Mouse (Mus musculus): ENCODE measurements around the gene Adam15. TPM values are rescaled to one million over a fixed set of nuclear protein-coding genes. Genes with fewer than 3 reads are reported as not detected.

Adam15 gene
- polyA plus RNA-seq, 1 experiment from 2014 or later, result 37.0 TPM

DNA sequence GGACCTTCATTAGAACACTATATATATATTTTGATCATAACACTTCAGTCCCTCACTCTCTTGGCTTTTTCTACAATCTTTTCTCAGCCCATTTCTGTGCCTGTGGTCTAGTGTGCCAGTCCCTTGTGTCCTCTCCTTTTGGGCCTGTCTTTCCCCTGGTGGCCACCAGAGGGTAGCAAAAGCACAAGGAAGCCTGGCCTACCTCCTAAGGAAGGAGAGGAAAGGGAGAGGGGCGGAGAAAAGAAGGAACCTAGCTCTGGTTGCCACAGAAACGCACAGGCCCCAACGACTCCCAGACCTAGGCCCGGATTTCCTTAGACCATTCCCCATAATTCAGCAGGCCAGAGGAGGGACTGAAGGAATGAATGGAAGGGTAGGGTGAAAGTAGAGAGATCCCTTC is 33.0 kb downstream of the Adam15 start:
- WGBS, result 2% methylated on average over 4 of the region's 4 CpGs
- Histone ChIP-seq H3K9me3 (no peaks in the 10 kb centered on the region), H3K27me3 (peaks cover 73% of the 10 kb centered on the region), H3K27ac (replicated peaks) (no peak overlapping the region), H3K9ac (replicated peaks) (no peak overlapping the region), H3K4me2 (replicated peaks) (peak overlapping the region; percentile 60), H3K4me3 (no peak overlapping the region), H3K36me3 (no peaks in the 10 kb centered on the region), H3K4me1 (peaks cover 59% of the 10 kb centered on the region)
- 0 out of 2 replicates have a peak, but pooled peaks have one; percentile 21 for ATAC-seq (ENCODE audit: low FRiP score, low read depth)

- Histone ChIP-seq H3K27me3 (peaks cover 67% of the 10 kb centered on the region), H3K36me3 (no peaks in the 10 kb centered on the region), H3K9ac (replicated peaks) (peak overlapping the region; percentile 39; the same call in 1 of the 2 replicates), H3K4me1 (peaks cover 53% of the 10 kb centered on the region), H3K4me2 (replicated peaks) (peak overlapping the region; percentile 60), H3K27ac (replicated peaks) (no peak overlapping the region), H3K9me3 (no peaks in the 10 kb centered on the region), H3K4me3 (peak overlapping the region; percentile 36)
- ATAC-seq (ENCODE audit: low FRiP score, low read depth), result peak; percentile 12; the same call in 1 of the 2 replicates
- 8% methylated on average over 40 of the region's 40 CpGs for WGBS
Observed at GRCm38 (mm10) chr3:89315930-89316831, 33.6 kb downstream of the Adam15 start.

GRCm38 (mm10) chr3:89315195-89315929 is 34.4 kb downstream of the Adam15 start:
- peaks cover 44% of the 10 kb centered on the region for H3K4me1 ChIP-seq
- peak overlapping the region; percentile 36 for H3K4me3 ChIP-seq
- no peaks in the 10 kb centered on the region for H3K36me3 ChIP-seq
- no peak overlapping the region for H3K27ac ChIP-seq (replicated peaks)
- WGBS, result 5% methylated on average over 26 of the region's 26 CpGs
- H3K9ac ChIP-seq (replicated peaks), result peak overlapping the region; percentile 42; the same call in 1 of the 2 replicates
- peak; percentile 34 for ATAC-seq (ENCODE audit: low FRiP score, low read depth)
- peaks cover 58% of the 10 kb centered on the region for H3K27me3 ChIP-seq
- H3K9me3 ChIP-seq, result no peaks in the 10 kb centered on the region
- peak overlapping the region; percentile 60 for H3K4me2 ChIP-seq (replicated peaks)

GRCm38 (mm10) chr3:89314791-89315190 is 35.0 kb downstream of the Adam15 start:
- no peak overlapping the region for H3K4me3 ChIP-seq
- H3K27me3 ChIP-seq, result peaks cover 53% of the 10 kb centered on the region
- 38% methylated on average over 2 of the region's 2 CpGs for WGBS
- peaks cover 39% of the 10 kb centered on the region for H3K4me1 ChIP-seq
- no peak overlapping the region for H3K27ac ChIP-seq (replicated peaks)
- no peak for ATAC-seq (ENCODE audit: low FRiP score, low read depth)
- H3K9ac ChIP-seq (replicated peaks), result no peak overlapping the region
- no peaks in the 10 kb centered on the region for H3K9me3 ChIP-seq
- no peaks in the 10 kb centered on the region for H3K36me3 ChIP-seq
- peak overlapping the region; percentile 60 for H3K4me2 ChIP-seq (replicated peaks)

- 77% methylated on average over 5 of the region's 5 CpGs for WGBS
- ATAC-seq (ENCODE audit: low FRiP score, low read depth), result no peak
- Histone ChIP-seq H3K27me3 (peaks cover 48% of the 10 kb centered on the region), H3K36me3 (no peaks in the 10 kb centered on the region), H3K4me3 (no peak overlapping the region), H3K4me2 (replicated peaks) (no peak overlapping the region), H3K4me1 (peaks cover 35% of the 10 kb centered on the region), H3K27ac (replicated peaks) (no peak overlapping the region), H3K9ac (replicated peaks) (no peak overlapping the region), H3K9me3 (no peaks in the 10 kb centered on the region)
Observed at GRCm38 (mm10) chr3:89314340-89314739, 35.5 kb downstream of the Adam15 start.

GRCm38 (mm10) chr3:89308089-89308488 is 41.7 kb downstream of the Adam15 start:
- Histone ChIP-seq H3K9ac (replicated peaks) (no peak overlapping the region; the same call in 1 of the 2 replicates), H3K27me3 (peaks cover 4% of the 10 kb centered on the region; the same call in 1 of the 2 replicates), H3K4me2 (replicated peaks) (no peak overlapping the region), H3K4me1 (no peaks in the 10 kb centered on the region), H3K4me3 (no peak overlapping the region), H3K27ac (replicated peaks) (no peak overlapping the region), H3K9me3 (no peaks in the 10 kb centered on the region), H3K36me3 (no peaks in the 10 kb centered on the region)
- 3% methylated on average over 9 of the region's 9 CpGs for WGBS
- ATAC-seq (ENCODE audit: low FRiP score, low read depth), result peak; percentile 82; the same call in 1 of the 2 replicates

DNA sequence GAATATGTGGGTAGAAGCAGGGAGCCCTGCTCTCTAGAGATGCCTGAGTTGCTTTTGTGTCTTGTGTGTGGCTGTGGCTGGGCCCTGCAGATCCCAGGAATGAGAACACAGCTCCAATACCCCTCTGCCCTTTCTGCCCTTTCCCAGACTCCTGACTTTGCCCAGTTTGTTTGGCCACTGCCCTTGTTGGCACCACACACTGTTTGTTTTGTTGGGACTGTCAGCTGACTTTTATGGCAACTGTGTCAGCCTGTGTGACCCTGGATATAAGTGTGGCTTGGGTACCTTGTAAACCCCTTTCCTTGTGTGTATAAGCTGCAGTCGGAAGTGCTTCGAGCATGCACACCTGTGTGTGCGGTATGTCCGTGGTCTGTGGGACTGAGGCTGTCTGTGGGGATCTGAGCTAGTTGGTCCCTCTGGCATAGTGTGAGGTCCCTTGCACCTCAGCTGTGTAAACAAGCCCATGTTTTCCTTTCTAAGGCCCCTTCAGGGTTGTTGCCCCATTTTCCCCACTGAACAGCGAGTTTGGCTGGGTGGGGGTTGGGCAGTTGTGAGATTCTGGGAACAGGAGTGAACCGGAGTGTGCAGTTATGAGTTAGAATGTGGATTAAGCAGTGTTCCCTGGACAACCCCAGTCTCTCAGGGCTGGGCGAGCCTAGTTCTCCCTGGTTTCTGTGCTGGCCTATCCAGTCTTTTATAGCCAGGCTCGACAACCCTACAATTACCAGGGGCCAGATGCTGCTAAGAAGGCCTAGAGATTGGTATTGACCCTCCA is 44.1 kb downstream of the Adam15 start:
- Histone ChIP-seq H3K27ac (replicated peaks) (no peak overlapping the region), H3K4me1 (no peaks in the 10 kb centered on the region), H3K27me3 (peaks cover 4% of the 10 kb centered on the region), H3K4me2 (replicated peaks) (no peak overlapping the region), H3K9ac (replicated peaks) (no peak overlapping the region), H3K36me3 (no peaks in the 10 kb centered on the region), H3K9me3 (no peaks in the 10 kb centered on the region), H3K4me3 (no peak overlapping the region)
- 72% methylated on average over 8 of the region's 8 CpGs for WGBS
- ATAC-seq (ENCODE audit: low FRiP score, low read depth), result no peak

DNA sequence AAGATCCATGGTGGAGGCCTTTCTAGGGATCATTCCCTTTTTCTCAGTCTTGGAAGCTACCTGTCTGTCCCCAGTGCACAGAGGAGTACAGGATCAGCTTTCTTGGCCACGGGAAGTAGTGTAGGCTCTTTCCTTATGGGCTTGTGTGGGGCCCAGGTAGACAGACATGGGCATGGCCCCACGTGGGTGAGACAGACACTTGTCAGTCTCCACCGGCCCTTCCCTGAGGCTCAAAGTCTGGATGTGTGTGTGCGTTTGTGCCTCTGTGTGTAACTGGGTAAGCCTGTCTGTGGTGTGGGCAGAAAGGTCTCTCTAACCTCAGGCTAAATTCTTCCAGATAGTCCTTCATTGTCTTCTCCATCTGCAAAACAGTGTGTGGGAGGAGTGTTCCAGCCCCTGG is 44.7 kb downstream of the Adam15 start:
- Histone ChIP-seq H3K9ac (replicated peaks) (no peak overlapping the region), H3K9me3 (no peaks in the 10 kb centered on the region), H3K36me3 (no peaks in the 10 kb centered on the region), H3K4me2 (replicated peaks) (no peak overlapping the region), H3K4me3 (no peak overlapping the region), H3K4me1 (no peaks in the 10 kb centered on the region), H3K27ac (replicated peaks) (no peak overlapping the region), H3K27me3 (peaks cover 8% of the 10 kb centered on the region)
- 66% methylated on average over 4 of the region's 4 CpGs for WGBS
- ATAC-seq (ENCODE audit: low FRiP score, low read depth), result no peak

GRCm38 (mm10) chr3:89304440-89304839 is 45.4 kb downstream of the Adam15 start:
- no peak overlapping the region for H3K27ac ChIP-seq (replicated peaks)
- ATAC-seq (ENCODE audit: low FRiP score, low read depth), result no peak
- H3K4me2 ChIP-seq (replicated peaks), result no peak overlapping the region
- H3K4me3 ChIP-seq, result no peak overlapping the region
- H3K27me3 ChIP-seq, result peaks cover 13% of the 10 kb centered on the region
- H3K36me3 ChIP-seq, result no peaks in the 10 kb centered on the region
- H3K9me3 ChIP-seq, result no peaks in the 10 kb centered on the region
- no peak overlapping the region for H3K9ac ChIP-seq (replicated peaks)
- H3K4me1 ChIP-seq, result peaks cover 5% of the 10 kb centered on the region; the same call in 1 of the 2 replicates
- WGBS, result 56% methylated on average over 6 of the region's 6 CpGs

DNA sequence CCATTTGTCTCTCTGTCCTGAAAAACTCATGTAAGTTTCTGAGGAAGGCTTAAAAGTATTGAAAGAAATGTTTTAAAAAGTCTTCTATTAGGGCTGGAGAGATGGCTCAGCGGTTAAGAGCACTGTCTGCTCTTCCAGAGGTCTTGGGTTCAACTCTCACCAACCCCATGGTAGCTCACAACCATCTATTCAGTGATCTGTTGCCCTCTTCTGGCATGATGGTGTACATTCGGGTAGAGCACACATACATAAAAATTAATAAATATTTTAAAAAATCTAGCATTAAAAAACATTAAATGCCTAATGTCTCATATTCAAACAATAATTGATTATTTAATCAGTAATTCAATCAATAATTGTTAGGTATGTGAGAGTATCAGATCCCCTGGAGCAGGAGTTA is 49.3 kb downstream of the Adam15 start:
- H3K27me3 ChIP-seq, result peaks cover 20% of the 10 kb centered on the region
- WGBS, result 66% methylated on average over 2 of the region's 2 CpGs

DNA sequence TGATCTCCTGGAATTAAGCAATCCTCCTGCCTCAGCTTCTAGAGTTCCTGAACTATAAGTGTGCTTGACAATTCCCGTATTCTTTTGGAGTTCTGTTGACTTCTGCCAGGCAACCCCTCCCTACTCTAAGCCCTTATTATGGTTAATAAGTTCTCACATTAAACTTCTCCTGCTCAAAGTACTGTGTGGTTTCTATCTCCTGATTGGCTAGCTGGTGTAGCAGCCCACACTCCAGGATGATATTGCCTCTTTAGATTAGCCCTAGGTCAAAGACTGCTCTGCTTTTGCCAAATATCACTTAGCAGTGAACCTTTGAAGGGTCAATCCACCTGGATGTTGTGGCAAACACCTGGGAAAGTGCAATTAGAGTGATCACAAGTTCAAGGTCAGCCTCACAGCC is 49.7 kb downstream of the Adam15 start:
- no peak overlapping the region for H3K4me3 ChIP-seq
- no peak overlapping the region for H3K27ac ChIP-seq (replicated peaks)
- peak overlapping the region; percentile 42 for H3K4me2 ChIP-seq (replicated peaks)
- 0 out of 2 replicates have a peak overlapping the region, but pooled peaks have one; percentile 2 for H3K9ac ChIP-seq (replicated peaks)
- H3K9me3 ChIP-seq, result no peaks in the 10 kb centered on the region
- ATAC-seq (ENCODE audit: low FRiP score, low read depth), result no peak
- peaks cover 20% of the 10 kb centered on the region for H3K27me3 ChIP-seq
- H3K4me1 ChIP-seq, result peaks cover 7% of the 10 kb centered on the region; the same call in 1 of the 2 replicates
- no peaks in the 10 kb centered on the region for H3K36me3 ChIP-seq
- WGBS, result 57% methylated on average over 1 of the region's 1 CpGs

More for the DNA sequence above, 49.3 kb downstream of the Adam15 start:
- Histone ChIP-seq H3K36me3 (no peaks in the 10 kb centered on the region), H3K4me1 (peaks cover 7% of the 10 kb centered on the region; the same call in 1 of the 2 replicates), H3K4me2 (replicated peaks) (no peak overlapping the region), H3K27ac (replicated peaks) (no peak overlapping the region), H3K9me3 (no peaks in the 10 kb centered on the region), H3K9ac (replicated peaks) (no peak overlapping the region), H3K4me3 (no peak overlapping the region)
- ATAC-seq (ENCODE audit: low FRiP score, low read depth), result no peak

All from midbrain, embryonic 12.5 days (tissue).